Mouse (Mus musculus) hindlimb bud, embryonic 11.5 days (tissue): Measurements from ENCODE around the gene Gid8.

ENCODE experiments used
- DNase-seq: peaks from one replicate; pipeline ENCODE4 v3.0.0-alpha.2; 2012; ENCODE audit warnings: low read depth, low spot score; ENCODE audit errors: extremely low spot score

The Gid8 gene

GRCm38 (mm10) chr2:180709923-180710272 is at the start of gene Gid8, which contains the start of gene Dido1:
Gene Gid8, plus strand, starts transcription at chr2:180710117.
Gene Dido1, minus strand, starts transcription at chr2:180709999.
- DNase-seq: peak; percentile 98

DNA sequence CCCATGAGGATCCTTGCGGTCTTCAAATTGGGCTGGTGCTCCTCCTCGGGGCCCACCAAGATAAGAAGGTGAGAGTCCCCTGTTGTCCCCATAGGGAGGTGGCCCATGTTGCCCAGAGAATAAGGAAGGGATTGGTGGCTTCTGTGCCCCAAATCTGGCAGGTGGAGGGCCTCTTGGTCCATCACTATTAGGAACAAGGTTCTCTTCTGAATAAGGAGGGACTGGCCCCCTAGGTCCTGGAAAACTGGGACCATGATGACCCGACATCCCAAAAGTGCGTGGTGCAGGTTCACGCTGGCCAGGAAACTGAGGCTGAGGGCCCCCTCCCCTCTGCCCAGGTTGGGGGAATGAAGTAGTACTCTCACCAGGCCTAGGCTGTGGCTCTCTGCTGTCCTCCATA is 49.4 kb upstream of the Gid8 start:
- DNase-seq: no peak

DNA sequence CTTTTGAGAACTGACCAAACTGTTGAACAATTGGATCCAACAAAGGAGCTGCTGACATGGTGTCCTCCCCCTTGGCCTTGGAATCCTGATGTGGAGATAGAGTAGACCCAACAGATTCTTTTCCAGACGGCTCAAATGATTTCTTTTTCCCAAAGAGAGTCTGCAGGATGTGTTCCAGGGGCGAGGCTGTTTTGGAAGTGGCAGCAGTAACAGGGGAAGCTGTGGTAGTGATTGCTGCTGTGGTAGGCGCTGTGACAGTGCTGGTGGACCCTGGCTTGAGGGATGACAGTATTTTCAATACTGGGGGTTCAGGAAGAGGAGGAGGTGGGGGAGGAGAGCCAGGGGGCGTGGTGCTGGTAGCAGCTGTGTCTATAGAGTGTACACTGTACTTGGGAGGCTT is 47.9 kb upstream of the Gid8 start:
- no peak for DNase-seq

DNA sequence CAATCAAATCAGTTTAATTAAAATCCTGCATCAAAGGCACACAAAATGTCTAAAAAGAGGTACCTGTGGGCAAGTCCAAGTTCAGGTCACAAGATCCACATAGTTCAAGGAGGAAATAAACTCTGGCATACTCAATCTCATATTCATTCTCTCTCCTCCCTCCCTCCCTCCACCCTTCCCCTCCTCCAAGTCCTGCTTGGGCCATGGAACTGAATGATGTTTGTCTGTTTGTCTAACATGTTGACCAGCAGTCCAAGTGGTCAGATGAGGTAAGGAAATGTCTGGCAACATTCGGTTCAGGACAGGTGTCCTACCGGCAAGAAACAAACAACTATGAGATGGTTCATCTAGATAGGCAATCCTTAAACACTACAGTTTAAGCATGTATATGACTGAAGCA is 33.2 kb upstream of the Gid8 start:
- no peak for DNase-seq

DNA sequence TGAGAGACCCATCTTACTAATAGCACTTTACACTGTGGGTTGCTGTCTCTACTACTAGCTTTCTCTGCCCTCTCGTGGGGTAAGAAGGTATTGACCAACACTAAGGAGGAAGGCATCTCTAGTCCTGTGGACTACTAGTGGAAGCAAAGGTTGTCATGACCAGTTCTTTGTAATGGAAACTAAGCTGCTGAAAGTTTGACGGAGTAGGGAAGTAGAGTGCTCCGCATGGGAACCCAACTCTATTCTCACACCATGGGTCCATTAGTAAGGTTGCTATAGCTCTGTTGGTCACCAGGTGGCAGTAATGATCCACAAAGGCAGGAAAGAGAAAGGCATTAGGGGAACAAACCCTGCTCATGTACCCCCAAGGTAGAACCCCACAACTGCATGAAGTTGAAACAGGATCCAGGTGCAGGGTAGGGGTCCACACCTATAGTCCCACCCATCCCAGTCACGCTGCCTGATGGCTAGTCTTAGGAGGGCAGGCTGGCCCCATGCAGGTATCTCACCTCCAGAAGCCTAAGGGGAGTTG is 31.2 kb upstream of the Gid8 start:
- DNase-seq: no peak

DNA sequence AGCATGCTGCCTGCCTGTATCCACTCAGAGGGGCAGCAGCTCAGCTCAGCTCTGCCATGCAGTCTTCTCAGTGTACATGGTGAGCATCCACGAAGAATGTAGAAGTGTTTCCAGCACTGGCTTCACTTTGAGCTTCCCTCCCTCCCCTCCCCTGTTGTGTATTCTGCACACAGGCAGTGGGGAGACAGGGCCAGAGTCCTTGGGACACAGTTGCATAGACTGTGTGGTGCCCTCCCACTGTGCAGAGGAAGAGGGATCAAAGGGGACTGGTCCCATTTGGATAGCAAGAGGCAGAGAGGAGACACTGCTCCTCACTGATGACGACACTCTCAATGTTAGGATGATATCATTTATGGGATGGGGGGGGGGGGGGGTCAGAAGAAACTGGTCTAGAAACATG is 28.7 kb upstream of the Gid8 start:
- DNase-seq: no peak

DNA sequence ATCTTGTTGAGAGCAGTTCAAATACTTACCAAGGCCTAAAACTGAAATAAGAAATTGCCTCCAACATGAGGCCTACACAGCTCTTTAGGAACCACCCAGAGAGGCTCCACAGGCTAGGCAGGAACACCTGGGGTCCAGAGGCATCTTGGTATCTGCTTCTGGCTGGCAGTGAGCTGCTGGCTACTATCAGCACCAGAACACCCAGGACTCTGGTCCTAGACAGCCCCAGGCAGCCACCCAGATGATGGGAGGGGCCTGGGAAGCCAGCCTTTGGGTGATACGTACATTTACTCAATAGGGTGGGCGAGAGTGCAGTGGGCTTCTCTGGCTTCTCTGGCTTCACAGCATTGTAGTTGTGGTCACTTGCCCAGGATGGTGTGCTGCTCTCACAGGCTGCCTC is 26.4 kb upstream of the Gid8 start:
- DNase-seq: no peak

- DNase-seq: no peak
These were observed 25.9 kb upstream of the Gid8 start for GRCm38 (mm10) chr2:180684031-180684430.

- no peak for DNase-seq
These were observed 20.1 kb upstream of the Gid8 start for GRCm38 (mm10) chr2:180689841-180690240.

DNA sequence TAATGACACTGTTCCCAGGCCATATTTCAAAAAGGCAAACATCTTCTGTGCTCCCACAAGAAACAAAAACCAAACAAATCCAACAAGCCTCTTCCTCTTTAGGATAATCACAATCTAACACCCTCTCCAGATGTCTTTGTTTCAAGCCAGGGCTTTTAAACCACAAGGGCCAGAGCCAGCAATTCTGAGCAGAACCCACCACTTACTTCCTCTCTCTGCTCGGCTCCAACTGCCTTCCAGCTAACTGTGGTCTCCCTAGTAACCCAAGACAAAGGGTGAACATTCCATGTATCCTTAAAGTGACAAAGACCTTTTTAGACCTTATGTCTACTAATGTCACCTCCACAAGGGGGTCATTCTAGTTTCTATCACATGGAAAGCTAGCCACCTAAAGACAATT is 17.3 kb upstream of the Gid8 start:
- no peak for DNase-seq

DNA sequence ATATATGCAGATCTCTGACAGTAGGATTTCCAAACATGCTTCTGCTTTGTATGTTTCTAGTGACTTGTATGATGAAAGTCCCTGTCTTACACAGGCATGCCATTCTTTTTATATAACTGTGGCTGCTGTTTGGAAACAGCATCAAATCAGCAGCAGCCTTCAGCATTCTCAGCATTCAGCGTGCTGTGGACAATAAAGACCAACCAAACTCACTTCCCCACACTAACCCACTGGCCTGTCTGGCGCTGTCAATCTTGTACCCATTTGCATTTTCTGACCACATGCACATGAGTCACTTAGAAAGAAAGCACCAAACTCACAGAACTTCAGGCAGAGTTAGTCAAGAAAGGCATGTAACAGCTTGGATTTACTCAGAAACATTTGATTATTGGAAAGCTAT is 14.7 kb upstream of the Gid8 start:
- no peak for DNase-seq

DNA sequence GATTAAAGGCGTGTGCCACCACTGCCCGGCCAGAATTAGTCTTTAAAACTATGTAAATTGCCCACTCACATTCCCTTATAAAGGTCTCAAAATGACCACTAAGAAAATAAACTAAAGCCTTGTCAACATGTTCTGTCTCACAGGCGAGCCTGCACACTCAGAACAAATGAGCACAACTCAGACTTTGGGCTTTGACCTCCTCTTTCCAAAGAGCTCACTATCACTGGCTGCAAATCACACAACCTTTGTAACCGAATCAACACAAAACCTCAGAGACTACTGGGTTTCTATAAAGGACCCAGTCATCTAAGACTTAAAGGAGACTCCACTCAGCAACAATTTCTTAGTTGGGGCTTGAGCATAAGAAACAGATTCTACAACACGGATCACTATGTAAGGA is 9.5 kb upstream of the Gid8 start:
- no peak for DNase-seq

DNA sequence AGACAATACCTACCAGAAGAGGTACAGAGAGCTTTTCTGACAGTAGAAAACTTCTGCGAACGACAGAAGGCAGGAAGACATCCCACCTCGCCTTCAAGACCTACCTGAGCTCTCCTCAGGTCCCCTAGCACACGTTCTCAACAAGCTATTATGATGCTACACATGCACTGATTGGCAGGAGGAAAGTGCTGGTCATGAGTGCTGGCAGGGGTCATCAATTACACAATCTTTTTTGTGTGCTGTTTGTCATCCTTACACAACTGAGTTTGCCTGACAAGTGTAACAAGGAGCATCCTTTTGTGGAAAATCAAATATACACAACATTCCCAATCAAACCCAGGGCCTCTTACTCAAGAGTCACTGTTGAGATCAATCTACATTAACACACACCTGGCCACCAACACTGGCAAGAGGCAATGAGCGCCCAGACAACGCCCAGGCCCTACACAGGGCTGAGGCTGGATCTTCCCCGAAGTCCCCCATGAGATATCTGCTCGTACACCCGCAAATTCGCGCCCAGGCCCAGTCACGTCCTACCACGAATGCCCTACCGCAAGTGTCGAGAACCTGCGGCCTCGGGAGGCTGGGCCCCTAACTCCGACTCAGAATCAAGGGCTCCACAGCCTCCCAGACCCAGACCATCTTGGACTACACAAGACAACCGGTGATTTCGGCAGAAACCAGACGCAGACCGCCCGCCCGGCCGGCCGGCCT is 8.7 kb upstream of the Gid8 start:
- no peak for DNase-seq

DNA sequence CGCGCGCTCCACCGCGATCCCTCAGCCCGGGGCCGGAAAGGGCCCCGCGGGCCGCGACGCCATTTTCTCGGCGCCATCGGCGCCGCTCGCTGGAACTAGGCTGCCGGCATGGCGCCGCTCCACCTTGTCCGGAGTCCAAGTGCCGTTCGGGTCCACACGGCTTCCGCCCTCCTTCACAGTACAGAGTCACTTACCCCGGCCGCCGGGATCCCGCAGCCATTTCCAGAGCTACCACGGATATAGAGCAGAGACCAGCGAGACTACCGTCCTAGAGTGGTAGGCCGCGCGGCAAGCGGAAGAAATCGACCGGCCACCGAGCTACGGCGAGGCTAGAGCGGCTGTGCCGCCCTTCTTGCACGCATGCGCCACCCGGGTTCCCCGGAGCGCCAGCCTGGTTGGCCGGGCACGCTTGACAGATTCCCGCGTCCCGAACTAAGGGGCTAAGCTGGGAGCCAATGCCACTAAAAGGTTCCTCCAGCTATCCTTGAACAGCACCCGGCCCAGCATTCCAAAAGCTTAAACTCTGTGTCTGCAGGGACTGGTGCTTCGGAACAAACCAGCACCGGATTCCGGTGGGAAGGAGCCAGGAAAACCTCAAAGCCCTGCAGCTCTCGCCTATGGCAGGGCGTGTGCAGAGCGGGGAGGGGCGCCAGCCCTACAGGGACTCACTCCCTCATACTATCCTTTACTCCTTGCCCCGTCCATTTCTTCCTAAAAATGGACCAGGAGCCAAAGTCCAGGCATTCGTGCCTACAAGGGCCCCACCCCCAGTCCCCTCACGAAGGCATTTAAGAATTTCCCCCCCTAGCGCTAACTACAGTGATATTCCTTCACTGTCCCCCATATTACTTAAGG is 7.9 kb upstream of the Gid8 start:
- DNase-seq: peak; percentile 73

GRCm38 (mm10) chr2:180702701-180703149 is 7.2 kb upstream of the Gid8 start:
- DNase-seq: no peak

DNA sequence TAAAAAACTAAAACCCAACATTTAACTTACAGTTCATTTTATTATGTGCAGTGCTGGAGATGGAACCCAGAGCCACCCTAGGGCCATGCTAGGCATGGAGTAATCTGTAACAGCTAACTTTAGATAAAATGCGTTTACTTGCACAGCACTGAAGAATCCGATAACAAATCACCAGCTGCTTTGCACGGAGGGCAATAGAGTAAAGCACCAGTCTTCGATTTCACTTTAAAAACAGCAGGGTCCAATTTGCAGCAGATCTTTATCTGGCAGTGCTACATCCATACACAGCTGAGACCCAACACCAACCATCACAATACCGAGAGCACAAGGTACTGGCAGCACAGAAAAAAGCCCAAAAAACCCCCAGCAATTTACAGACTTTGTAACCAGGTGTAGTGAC is 6.7 kb upstream of the Gid8 start:
- DNase-seq: no peak

GRCm38 (mm10) chr2:180703645-180704359 is 6.1 kb upstream of the Gid8 start:
- DNase-seq: no peak

- DNase-seq: no peak
These were observed 5.3 kb upstream of the Gid8 start for GRCm38 (mm10) chr2:180704591-180704990.

DNA sequence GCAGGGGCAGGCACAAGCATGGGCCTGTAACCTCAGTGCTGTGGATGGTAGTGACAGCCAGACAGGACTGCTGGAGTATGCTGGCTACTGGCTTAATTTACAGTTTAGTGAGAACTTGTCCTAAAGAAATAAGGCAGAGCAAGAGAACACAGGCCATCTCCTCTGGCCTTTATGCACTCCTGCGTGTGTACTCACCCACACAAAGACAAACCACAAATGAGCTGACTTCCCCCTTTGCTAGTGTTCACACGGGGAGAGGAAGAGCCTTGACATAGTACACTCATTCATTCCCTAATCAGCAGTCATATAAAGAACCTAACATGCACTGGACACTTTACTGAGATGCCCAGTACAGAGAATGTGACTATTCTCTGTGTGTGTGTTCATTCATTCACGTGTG is 4.9 kb upstream of the Gid8 start:
- no peak for DNase-seq

- no peak for DNase-seq
These were observed 3.9 kb upstream of the Gid8 start for GRCm38 (mm10) chr2:180705975-180706374.
